Mouse (Mus musculus) brown adipose tissue, adult 24 weeks (tissue): ENCODE data around the gene Gprin2. TPM values are rescaled to one million over a fixed set of nuclear protein-coding genes. Genes with fewer than 3 reads are reported as not detected.
A peak's percentile ranks its signal among the peaks of the same experiment; 100 is the strongest.

Source experiments
- H3K27ac ChIP-seq: fragments of 200-500 bp; replicated peaks from 2 replicates; pipeline ENCODE4 v1.5.1; 2012; ENCODE audit warnings: low read depth, mild to moderate bottlenecking, low read length
- H3K4me1 ChIP-seq: fragments of 200-500 bp; 2 replicates; pipeline ENCODE4 v1.6.1; 2012; ENCODE audit warnings: low read length, mixed read lengths; ENCODE audit not compliant: control insufficient read depth, insufficient read depth, insufficient read length
- H3K4me3 ChIP-seq: fragments of 200-500 bp; 2 replicates; pipeline ENCODE4 v1.5.1; 2012; ENCODE audit warnings: low read depth, mild to moderate bottlenecking, low read length, moderate library complexity; ENCODE audit not compliant: insufficient read depth
- polyA plus RNA-seq: library from polyadenylated mRNA; stranded (reverse); fragments of >200 nt; gene quantifications from 2 replicates; pipeline ENCODE4 v1.2.4, GENCODE M21; 2012; ENCODE audit not compliant: missing spikeins, insufficient read depth, insufficient read length

The Gprin2 gene
- 0.12 and 1.2 TPM in 2 replicates for polyA plus RNA-seq

- no peak within 1 kb of the TSS for H3K27ac ChIP-seq
- peak within 1 kb of the TSS; percentile 55 for H3K4me3 ChIP-seq
- no peaks in the 10 kb centered on the region for H3K4me1 ChIP-seq
Observed at GRCm38 (mm10) chr14:34201231-34202035, at the start of gene Gprin2. TSS of gene Gprin2 (minus strand) at chr14:34201653.

DNA sequence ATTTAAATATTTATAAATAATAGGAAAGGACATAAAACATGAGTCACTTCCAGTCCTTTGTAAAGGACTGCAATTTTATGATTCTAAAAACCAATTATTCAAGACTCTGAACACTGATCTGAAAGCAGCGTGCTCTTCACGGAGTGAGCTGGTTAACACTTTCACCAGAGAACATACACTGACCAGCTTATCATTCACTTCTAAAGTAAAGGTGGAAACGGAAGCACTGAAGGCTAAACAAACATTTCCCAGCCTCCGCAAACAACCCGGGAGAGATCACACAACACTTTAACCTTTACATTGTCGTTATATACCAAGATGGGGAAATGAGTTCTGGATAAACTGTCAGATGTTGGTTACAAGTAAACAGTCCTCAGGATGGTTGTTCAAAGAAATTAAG lies 39.2 kb upstream of the Gprin2 start:
- Histone ChIP-seq H3K4me1 (no peaks in the 10 kb centered on the region), H3K4me3 (no peak overlapping the region), H3K27ac (no peak overlapping the region)

GRCm38 (mm10) chr14:34240263-34240662 lies 38.8 kb upstream of the Gprin2 start:
- H3K4me1 ChIP-seq = no peaks in the 10 kb centered on the region
- no peak overlapping the region for H3K4me3 ChIP-seq
- no peak overlapping the region for H3K27ac ChIP-seq

- H3K4me1 ChIP-seq = no peaks in the 10 kb centered on the region
- H3K4me3 ChIP-seq = peak overlapping the region; percentile 19; the same call in 1 of the 2 replicates
- H3K27ac ChIP-seq = no peak overlapping the region
Observed at GRCm38 (mm10) chr14:34234630-34235380, 33.4 kb upstream of the Gprin2 start.

- no peaks in the 10 kb centered on the region for H3K4me1 ChIP-seq
- H3K27ac ChIP-seq = no peak overlapping the region
- H3K4me3 ChIP-seq = no peak overlapping the region
Observed at GRCm38 (mm10) chr14:34233846-34234245, 32.4 kb upstream of the Gprin2 start.

DNA sequence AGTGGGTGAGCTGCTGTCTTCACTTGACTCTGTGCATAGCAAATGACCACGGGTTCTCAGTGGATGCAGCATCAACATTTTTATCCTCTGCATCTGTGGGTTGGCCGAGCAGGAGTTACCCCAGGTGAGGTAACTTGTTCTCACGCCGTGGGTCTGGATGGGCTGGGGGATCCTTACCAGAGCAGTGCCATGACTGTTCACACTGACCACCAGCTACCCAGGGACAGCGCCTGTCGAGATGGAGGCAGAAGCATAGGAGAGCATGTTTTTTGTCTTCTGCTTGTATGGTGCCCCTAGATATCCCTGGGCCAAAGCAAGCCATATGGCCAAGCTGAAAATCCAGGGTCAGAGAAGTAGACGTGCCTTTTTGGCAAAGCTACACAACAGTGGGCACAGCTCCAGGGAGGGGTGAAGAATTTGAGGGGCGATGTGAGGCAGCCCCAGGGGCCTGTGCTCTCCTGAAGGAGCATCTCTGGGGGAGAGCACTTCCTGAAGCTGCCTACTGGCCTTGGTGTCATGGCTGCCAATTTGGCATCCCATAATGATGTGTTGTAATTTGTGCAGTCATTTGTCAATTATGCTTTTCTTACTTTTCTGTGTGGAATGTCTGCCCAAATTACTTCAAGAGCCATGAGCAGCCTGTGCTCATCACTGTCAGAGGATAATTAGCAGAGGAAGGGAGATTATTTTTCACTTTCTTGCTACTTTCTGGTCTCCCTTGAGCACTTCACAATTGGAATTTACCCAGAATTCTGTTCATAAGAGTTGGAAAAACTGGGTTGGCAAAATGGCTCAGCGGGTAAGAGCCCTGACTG lies 31.6 kb upstream of the Gprin2 start:
- no peak overlapping the region for H3K27ac ChIP-seq
- no peak overlapping the region for H3K4me3 ChIP-seq

GRCm38 (mm10) chr14:34232340-34232739 lies 30.9 kb upstream of the Gprin2 start:
- Histone ChIP-seq H3K27ac (no peak overlapping the region), H3K4me1 (no peaks in the 10 kb centered on the region), H3K4me3 (no peak overlapping the region)

More for the DNA sequence above, 31.6 kb upstream of the Gprin2 start:
- no peaks in the 10 kb centered on the region for H3K4me1 ChIP-seq

DNA sequence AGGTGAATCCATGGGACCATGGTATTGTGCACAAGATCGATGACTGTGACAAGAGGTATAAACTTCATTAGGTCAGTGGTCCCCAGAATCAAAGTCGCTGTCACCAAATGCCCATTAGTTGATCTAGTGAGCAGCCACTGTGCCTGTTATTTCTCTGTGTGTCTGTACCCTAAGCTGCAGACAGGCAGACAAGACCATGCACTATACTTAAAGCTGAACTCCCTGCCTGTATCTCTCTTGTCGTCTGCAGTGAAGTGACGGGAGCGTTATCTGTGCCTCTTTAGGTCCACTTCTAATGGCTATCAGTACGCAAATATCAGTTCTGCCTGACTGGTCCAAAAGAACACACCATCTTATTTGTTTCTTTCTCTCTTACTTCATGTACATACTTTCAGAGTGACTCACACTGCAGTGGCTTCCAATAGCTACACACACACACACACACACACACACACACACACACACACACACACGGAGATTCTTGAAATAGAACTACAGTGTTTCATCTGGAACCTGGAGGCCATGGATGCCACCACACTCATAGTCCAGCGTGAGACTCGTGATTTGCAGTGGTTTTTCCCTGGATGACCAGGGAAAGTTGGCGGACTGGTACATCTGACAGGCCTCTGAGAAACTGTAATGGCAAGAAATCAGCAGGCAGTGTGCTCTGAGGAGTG lies 27.5 kb upstream of the Gprin2 start:
- Histone ChIP-seq H3K4me1 (no peaks in the 10 kb centered on the region), H3K27ac (no peak overlapping the region), H3K4me3 (no peak overlapping the region)

DNA sequence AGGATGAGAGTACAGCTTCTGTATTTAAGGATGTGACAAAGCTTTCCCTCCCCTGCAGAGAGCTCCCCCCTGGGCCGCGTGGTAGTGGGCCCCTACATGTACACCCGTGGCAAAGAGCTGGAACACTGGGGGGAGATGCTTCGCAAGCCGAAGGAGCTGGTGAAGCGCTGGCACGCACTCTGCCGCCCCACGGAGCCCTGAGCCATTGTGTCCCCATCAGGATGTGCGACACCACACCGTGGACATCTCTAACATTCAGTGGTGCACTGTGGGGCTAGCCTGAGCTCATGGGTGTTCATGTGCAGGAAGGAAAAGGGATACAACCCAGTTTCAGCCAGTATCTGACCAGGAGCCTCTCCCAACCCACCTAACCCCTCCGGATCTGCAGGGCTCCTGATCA lies 26.5 kb upstream of the Gprin2 start:
- H3K4me1 ChIP-seq = no peaks in the 10 kb centered on the region
- no peak overlapping the region for H3K27ac ChIP-seq
- H3K4me3 ChIP-seq = no peak overlapping the region

DNA sequence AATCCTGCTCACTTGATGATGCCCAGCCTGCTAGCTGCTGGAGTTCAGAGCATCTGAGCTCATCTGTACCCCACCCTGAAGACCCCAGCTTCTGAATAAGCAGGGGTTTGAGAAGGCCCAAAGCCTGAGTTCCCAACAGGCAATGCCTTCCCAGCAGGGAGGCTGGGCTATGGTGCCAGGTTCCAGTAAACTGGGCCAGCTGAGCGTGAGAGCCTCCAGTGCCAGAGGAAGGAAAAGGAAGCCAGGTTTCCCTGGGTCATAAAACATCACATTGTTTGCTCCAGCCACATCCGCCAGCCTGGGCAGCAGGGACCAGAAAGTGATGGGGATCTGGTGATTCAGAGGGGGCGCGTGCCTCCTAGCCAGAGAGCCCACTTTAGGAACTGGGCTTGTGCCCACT lies 25.1 kb upstream of the Gprin2 start:
- Histone ChIP-seq H3K4me3 (no peak overlapping the region), H3K4me1 (peaks cover 2% of the 10 kb centered on the region), H3K27ac (no peak overlapping the region)

DNA sequence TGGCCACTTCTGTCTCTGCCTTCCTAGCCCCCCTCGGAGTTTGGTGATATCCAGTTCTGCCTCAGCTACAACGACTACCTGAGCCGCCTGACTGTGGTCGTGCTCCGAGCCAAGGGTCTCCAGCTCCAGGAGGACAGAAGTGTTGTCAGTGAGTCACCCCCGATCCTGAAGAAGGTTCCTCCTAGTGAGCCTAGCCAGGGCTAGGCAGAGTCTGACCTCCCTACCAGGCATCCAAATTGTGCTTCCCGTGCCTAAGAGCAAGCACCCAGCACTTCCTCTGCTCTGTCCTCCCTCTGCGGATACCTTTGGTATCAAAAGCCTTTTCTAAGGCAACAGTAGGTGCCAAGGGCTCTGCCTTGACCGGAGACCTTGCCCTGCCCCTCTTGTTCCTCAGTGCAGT lies 24.5 kb upstream of the Gprin2 start:
- Histone ChIP-seq H3K27ac (no peak overlapping the region), H3K4me1 (peaks cover 2% of the 10 kb centered on the region)

GRCm38 (mm10) chr14:34223362-34223898 lies 22.0 kb upstream of the Gprin2 start:
- H3K4me3 ChIP-seq = no peak overlapping the region
- H3K4me1 ChIP-seq = peaks cover 2% of the 10 kb centered on the region
- H3K27ac ChIP-seq = no peak overlapping the region

More for the DNA sequence above, 24.5 kb upstream of the Gprin2 start:
- H3K4me3 ChIP-seq = no peak overlapping the region

GRCm38 (mm10) chr14:34221416-34222077 lies 20.1 kb upstream of the Gprin2 start:
- peaks cover 2% of the 10 kb centered on the region for H3K4me1 ChIP-seq
- no peak overlapping the region for H3K4me3 ChIP-seq
- H3K27ac ChIP-seq = no peak overlapping the region

DNA sequence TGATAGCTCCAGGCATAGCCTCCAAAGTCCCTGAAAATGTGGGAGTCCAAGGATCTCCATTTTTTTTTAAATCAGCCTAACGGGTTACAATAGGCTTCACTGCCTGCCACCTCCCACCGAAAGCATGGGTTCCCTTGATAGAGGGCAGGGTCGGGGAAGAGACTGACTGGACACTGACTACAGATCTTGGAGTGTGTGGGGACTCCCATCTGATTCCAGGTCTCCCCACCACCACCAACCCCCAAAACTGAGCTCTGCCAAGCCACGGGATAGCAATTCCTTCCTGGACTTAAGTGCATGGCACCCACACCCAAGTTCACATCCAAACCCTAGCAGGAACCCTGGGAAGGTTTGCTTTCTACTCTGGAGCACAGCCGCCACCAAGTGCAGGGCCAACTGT lies 19.0 kb upstream of the Gprin2 start:
- Histone ChIP-seq H3K27ac (no peak overlapping the region), H3K4me1 (peaks cover 2% of the 10 kb centered on the region), H3K4me3 (no peak overlapping the region)
